Mouse (Mus musculus): ENCODE measurements at regions not wholly inside any gene's neighbourhood (a gene's known extent, or its start where the extent isn't known, plus 50 kb on each side); places are given as distances from the start of the nearest gene placed in this dataset.

- TF ChIP-seq POLR2A (IDR thresholded peaks at IDR 0.05; ENCODE audit: extremely low read depth, insufficient read depth, low read length) = no peak
- no peaks in the 10 kb centered on the region for H3K4me1 ChIP-seq (ENCODE audit: control insufficient read depth, insufficient read depth, low read length)
- H3K27ac ChIP-seq (ENCODE audit: insufficient read depth, low read length) = no peak overlapping the region
- no peak overlapping the region for H3K4me3 ChIP-seq (ENCODE audit: insufficient read depth, low read length)
Observed at GRCm38 (mm10) chr8:49186853-49187252, 343.1 kb upstream of the Tenm3 start.

- H3K4me3 ChIP-seq (ENCODE audit: insufficient read depth, low read length) = no peak overlapping the region
- H3K27ac ChIP-seq (ENCODE audit: insufficient read depth, low read length) = no peak overlapping the region
- H3K4me1 ChIP-seq (ENCODE audit: control insufficient read depth, insufficient read depth, low read length) = no peaks in the 10 kb centered on the region
- TF ChIP-seq POLR2A (IDR thresholded peaks at IDR 0.05; ENCODE audit: extremely low read depth, insufficient read depth, low read length) = no peak
- TF ChIP-seq CTCF (IDR thresholded peaks at IDR 0.05; ENCODE audit: extremely low read depth, insufficient read depth, low read length) = no peak
Observed at GRCm38 (mm10) chr8:49175386-49175785, 331.6 kb upstream of the Tenm3 start.

DNA sequence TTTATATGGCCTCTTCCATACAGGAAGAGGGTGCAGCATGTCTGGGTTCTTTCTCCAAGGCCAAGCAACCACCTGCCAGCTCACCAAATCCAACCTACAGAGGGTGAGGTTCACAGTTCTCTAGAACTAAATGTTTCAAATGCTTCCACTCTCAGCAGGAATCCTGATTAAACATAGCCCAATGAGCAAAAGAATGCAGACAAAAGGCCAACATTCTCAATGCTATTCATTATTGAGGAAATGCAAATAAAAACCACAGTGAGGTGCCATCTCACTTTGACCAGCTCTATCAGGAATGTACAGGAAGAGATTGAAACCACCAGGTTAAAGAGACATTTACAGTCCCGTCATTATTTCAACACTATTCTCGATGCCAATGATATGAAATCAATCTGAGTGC, 331.2 kb upstream of the Tenm3 start:
- H3K27ac ChIP-seq (ENCODE audit: insufficient read depth, low read length) = no peak overlapping the region
- TF ChIP-seq CTCF (IDR thresholded peaks at IDR 0.05; ENCODE audit: extremely low read depth, insufficient read depth, low read length) (no peak), POLR2A (IDR thresholded peaks at IDR 0.05; ENCODE audit: extremely low read depth, insufficient read depth, low read length) (no peak)
- H3K4me1 ChIP-seq (ENCODE audit: control insufficient read depth, insufficient read depth, low read length) = no peaks in the 10 kb centered on the region

GRCm38 (mm10) chr8:49159318-49159717, 315.6 kb upstream of the Tenm3 start:
- Histone ChIP-seq H3K4me3 (ENCODE audit: insufficient read depth, low read length) (no peak overlapping the region), H3K4me1 (ENCODE audit: control insufficient read depth, insufficient read depth, low read length) (no peaks in the 10 kb centered on the region), H3K27ac (ENCODE audit: insufficient read depth, low read length) (no peak overlapping the region)
- no peak for TF ChIP-seq POLR2A (IDR thresholded peaks at IDR 0.05; ENCODE audit: extremely low read depth, insufficient read depth, low read length)
- no peak for TF ChIP-seq CTCF (IDR thresholded peaks at IDR 0.05; ENCODE audit: extremely low read depth, insufficient read depth, low read length)

More for the DNA sequence above, 331.2 kb upstream of the Tenm3 start:
- H3K4me3 ChIP-seq (ENCODE audit: insufficient read depth, low read length) = no peak overlapping the region

DNA sequence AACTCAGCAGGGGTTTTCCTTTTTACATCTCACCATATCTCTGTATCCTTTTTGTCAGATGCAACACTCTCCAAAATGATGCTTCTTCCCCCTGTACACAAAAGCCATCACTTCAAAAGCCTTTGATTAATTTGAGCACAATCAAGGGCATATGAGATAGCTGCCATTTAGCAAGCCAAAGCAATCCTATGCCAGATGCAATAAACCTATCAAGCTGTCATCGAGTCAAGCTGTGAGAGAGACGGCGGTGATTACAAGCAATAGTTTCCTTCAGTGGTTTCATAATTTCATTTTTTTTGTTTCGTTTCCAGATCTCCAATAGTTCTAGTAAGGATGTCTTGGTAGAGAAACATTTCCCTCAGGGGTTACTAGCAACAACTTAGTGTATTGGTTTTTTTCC, 314.4 kb upstream of the Tenm3 start:
- no peaks in the 10 kb centered on the region for H3K4me1 ChIP-seq (ENCODE audit: control insufficient read depth, insufficient read depth, low read length)
- TF ChIP-seq CTCF (IDR thresholded peaks at IDR 0.05; ENCODE audit: extremely low read depth, insufficient read depth, low read length) (no peak), POLR2A (IDR thresholded peaks at IDR 0.05; ENCODE audit: extremely low read depth, insufficient read depth, low read length) (no peak)
- no peak overlapping the region for H3K4me3 ChIP-seq (ENCODE audit: insufficient read depth, low read length)
- no peak overlapping the region for H3K27ac ChIP-seq (ENCODE audit: insufficient read depth, low read length)

DNA sequence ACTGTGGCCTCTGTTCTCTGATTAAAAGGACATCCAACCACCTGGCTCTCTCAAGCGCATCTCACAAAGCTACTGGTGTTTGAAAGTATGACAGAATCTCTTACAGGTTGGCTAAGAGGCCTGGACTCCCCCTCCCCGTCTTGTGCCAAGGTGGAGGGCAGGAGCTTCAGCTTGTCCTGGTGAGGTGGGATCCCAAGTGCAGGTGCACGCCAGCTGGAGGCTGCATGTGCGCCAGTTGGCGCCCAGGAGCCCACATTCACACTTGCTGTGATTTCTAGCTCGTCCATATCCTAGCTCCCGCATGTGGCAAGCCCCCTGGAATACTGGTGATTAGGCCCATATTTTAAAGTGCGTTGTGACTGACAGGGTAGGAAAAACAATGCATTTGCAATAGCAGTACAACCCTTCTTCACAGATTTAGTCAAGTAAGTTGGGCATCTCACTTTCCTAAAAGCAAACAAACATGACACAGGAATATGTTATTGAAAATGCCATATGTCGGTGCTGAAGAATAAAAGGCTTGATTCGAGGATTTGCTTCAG, 292.8 kb upstream of the Tenm3 start:
- Histone ChIP-seq H3K4me1 (ENCODE audit: control insufficient read depth, insufficient read depth, low read length) (no peaks in the 10 kb centered on the region), H3K4me3 (ENCODE audit: insufficient read depth, low read length) (no peak overlapping the region), H3K27ac (ENCODE audit: insufficient read depth, low read length) (no peak overlapping the region)
- TF ChIP-seq CTCF (IDR thresholded peaks at IDR 0.05; ENCODE audit: extremely low read depth, insufficient read depth, low read length) (no peak), POLR2A (IDR thresholded peaks at IDR 0.05; ENCODE audit: extremely low read depth, insufficient read depth, low read length) (no peak)

- TF ChIP-seq POLR2A (IDR thresholded peaks at IDR 0.05; ENCODE audit: extremely low read depth, insufficient read depth, low read length) (no peak), CTCF (IDR thresholded peaks at IDR 0.05; ENCODE audit: extremely low read depth, insufficient read depth, low read length) (no peak)
- Histone ChIP-seq H3K27ac (ENCODE audit: insufficient read depth, low read length) (no peak overlapping the region), H3K4me1 (ENCODE audit: control insufficient read depth, insufficient read depth, low read length) (no peaks in the 10 kb centered on the region), H3K4me3 (ENCODE audit: insufficient read depth, low read length) (no peak overlapping the region)
Observed at GRCm38 (mm10) chr8:49109095-49109494, 265.3 kb upstream of the Tenm3 start.

- H3K4me1 ChIP-seq (ENCODE audit: control insufficient read depth, insufficient read depth, low read length) = no peaks in the 10 kb centered on the region
- no peak overlapping the region for H3K27ac ChIP-seq (ENCODE audit: insufficient read depth, low read length)
- no peak for TF ChIP-seq POLR2A (IDR thresholded peaks at IDR 0.05; ENCODE audit: extremely low read depth, insufficient read depth, low read length)
- no peak for TF ChIP-seq CTCF (IDR thresholded peaks at IDR 0.05; ENCODE audit: extremely low read depth, insufficient read depth, low read length)
- H3K4me3 ChIP-seq (ENCODE audit: insufficient read depth, low read length) = no peak overlapping the region
Observed at GRCm38 (mm10) chr8:49108665-49109064, 264.9 kb upstream of the Tenm3 start.

DNA sequence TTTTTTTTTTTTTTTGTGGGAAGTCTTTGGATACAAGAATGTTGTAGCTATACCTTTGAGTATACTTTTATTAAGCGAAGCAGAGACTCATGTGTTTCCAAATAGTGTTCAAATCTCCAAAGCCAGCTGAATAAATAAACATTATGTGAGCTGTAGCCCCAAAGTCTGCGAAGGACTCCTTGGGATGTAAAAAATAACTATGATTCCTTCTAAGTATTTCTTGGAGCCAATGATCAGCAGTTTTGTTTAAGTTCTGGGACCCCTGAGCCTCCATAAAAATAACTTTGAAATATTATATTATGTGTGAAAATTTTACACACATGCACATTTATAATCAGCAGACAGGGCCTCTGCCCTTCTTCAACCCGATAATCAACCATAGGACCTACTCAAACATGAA, 262.8 kb upstream of the Tenm3 start:
- H3K4me3 ChIP-seq (ENCODE audit: insufficient read depth, low read length) = no peak overlapping the region
- H3K27ac ChIP-seq (ENCODE audit: insufficient read depth, low read length) = no peak overlapping the region
- no peaks in the 10 kb centered on the region for H3K4me1 ChIP-seq (ENCODE audit: control insufficient read depth, insufficient read depth, low read length)
- TF ChIP-seq POLR2A (IDR thresholded peaks at IDR 0.05; ENCODE audit: extremely low read depth, insufficient read depth, low read length) = no peak
- TF ChIP-seq CTCF (IDR thresholded peaks at IDR 0.05; ENCODE audit: extremely low read depth, insufficient read depth, low read length) = no peak

DNA sequence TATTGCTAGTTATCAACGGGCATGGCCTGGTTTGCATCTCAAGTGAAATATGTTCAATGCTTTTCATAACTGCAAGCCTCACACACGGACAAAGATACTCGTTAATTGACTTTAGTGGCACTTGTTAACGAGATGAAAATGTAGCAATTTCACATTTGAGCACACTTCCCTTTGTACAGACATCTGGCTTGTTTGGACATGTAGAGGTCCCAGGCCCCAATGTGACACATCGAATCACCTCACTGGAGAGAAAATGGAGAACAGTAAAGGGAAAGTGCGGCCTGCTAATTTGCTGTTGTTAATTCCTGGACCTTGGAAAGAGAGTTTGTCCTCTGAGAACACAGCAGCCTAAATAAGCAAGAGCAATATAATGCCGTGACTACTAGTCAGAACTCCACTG, 257.4 kb upstream of the Tenm3 start:
- Histone ChIP-seq H3K4me3 (ENCODE audit: insufficient read depth, low read length) (no peak overlapping the region), H3K27ac (ENCODE audit: insufficient read depth, low read length) (no peak overlapping the region), H3K4me1 (ENCODE audit: control insufficient read depth, insufficient read depth, low read length) (no peaks in the 10 kb centered on the region)
- TF ChIP-seq POLR2A (IDR thresholded peaks at IDR 0.05; ENCODE audit: extremely low read depth, insufficient read depth, low read length) (no peak), CTCF (IDR thresholded peaks at IDR 0.05; ENCODE audit: extremely low read depth, insufficient read depth, low read length) (no peak)
